Mouse (Mus musculus): ENCODE measurements at regions not wholly inside any gene's neighbourhood (a gene's known extent, or its start where the extent isn't known, plus 50 kb on each side); places are given as distances from the start of the nearest gene placed in this dataset.

DNA sequence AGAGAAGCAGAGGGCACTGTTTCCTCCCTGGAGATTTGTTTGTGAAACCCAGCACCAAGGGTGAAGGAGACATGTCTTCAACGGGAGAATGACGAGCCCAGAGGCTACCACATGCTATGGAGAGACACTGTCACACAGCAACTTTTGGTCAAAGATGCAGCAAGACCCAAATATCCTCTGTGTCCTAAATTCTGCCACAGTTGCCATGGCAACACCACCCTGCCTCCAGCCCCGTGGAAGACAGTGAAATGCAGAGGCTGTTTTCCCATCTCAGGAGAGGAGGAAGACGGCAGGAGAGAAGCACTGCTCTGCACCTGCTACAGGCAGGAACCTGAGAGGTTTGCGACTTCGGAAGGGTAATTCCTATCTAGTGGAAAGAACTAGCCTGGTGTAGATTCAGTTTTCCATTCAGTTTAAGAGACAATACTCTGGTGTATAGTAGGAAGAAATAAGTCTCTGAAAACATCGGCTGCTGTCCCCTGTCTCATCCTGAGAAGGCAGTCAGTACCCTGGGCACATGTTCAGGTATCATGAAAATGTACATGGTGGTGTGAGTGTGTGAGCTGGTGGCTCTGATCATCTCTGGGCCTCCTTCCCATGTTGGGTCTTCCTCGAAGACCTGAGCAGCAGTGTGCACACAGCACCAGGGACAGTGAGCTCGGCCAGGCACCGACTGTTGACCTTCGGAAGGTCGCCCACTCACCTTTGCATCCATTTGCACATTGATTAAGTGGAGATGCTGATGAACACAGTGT, 333.6 kb downstream of the Agtpbp1 start:
- ATAC-seq (replicated peaks in 1 of 2; ENCODE audit: insufficient read depth in 1 of 2, low FRiP score in 2 of 2, low TSS enrichment in 1 of 2, low read depth in 1 of 2, poor library complexity in 2 of 2, severe bottlenecking in 2 of 2): no peak

DNA sequence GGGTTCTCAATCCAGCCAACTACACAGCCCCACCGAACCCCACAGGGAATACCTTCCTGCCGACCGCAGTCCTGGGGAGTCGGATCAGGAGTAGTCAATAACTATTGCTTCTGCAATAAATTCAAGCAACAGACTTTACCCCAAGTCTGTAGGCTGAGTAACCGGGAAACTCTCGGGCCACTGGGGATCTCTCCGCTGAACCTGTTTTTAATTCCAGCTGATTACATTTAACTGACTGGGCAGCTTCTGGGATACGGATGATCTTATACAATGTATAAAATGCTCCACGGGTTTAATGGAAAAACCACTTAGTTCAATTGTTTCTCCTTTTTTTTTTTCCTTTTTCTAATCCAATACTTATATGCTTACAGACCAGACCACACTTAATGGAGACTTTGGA, 336.6 kb downstream of the Agtpbp1 start:
- no peak for ATAC-seq (replicated peaks in 1 of 2; ENCODE audit: insufficient read depth in 1 of 2, low FRiP score in 2 of 2, low TSS enrichment in 1 of 2, low read depth in 1 of 2, poor library complexity in 2 of 2, severe bottlenecking in 2 of 2)

DNA sequence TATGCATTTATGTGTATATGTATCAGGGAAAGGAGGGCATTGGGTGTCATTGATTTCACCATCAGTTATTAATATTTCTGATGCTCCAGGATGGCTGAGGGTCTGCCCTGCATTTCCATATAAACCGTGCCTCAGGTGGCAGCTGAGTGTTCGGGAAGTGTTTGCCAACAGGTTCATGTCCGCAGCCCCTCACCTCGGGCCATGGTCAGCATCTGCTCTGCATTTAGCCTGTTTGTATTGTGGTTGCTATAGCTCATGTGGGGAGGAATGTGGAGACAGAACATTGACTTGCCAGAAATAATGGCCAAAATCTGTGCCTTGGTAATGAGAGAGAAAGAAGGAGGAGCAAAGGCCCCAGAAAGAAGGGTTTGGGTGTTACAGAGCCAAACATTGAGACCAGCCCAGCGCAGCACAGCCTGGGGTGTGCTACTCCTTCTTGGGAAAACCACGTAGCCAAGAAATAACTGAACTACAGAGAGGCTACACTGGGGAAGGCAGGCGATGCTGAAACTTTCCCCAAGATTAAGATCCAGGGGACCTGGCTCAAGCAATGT, 338.0 kb downstream of the Agtpbp1 start:
- ATAC-seq (replicated peaks in 1 of 2; ENCODE audit: insufficient read depth in 1 of 2, low FRiP score in 2 of 2, low TSS enrichment in 1 of 2, low read depth in 1 of 2, poor library complexity in 2 of 2, severe bottlenecking in 2 of 2): no peak

DNA sequence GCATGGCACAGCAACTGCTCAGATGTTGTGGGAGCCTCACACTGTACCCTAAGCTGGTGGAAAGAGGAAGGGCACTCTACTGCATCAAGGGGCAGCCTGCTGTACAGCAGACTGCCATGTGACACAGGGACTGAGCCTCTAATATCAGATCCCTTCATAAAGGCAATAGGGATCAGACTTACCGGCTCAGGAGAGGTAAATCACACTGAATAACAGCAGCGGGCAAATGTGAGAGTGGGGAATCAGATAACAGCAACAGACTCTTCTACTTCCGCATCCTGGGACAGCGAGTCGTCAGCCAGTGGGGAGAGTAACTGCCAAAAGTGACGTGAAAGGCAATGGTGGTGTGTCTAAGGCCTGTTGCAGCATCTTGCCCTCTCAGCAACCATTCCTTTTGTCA, 339.0 kb downstream of the Agtpbp1 start:
- ATAC-seq (replicated peaks in 1 of 2; ENCODE audit: insufficient read depth in 1 of 2, low FRiP score in 2 of 2, low TSS enrichment in 1 of 2, low read depth in 1 of 2, poor library complexity in 2 of 2, severe bottlenecking in 2 of 2): 0 out of 4 replicates have a peak, but pooled peaks of 1 of the 2 experiments have one; percentile 28

DNA sequence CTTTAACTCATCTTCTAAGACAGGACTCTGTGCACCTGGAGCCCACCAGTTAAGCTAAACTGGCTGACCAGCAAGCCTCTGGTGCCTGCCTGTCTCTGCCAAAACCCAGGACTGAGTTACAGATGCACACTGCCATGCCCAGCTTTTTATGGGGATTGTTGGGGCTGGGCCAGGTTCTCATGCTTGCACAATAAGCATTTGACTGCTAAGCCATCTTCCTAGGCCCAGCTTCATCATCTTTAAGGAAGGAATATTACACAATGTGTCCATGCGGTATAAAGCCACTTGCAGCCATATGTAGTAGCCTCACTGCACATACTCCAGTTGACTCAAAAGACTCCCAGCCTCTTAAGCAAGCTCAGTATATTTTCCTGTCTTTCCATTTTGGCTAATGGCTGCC, 340.4 kb downstream of the Agtpbp1 start:
- ATAC-seq (replicated peaks in 1 of 2; ENCODE audit: insufficient read depth in 1 of 2, low FRiP score in 2 of 2, low TSS enrichment in 1 of 2, low read depth in 1 of 2, poor library complexity in 2 of 2, severe bottlenecking in 2 of 2): no peak

DNA sequence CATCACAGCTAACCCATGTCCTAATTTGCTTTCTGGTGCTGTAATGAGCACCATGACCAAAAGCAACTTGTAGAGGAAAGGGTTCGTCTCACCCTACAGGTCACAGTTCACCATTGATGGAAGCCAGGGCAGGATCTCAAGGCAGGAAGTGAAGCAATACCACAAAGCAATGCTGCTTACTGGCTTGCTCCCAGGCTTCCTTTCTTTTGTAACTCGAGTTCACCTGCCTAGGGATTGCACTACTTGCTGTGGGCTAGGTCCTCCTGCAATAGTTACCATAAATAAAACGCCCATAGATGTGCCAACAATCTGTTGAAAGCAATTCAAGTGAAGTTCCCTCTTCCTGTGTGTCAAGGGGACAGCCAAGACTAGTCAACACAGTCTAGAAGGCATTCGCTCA, 342.4 kb downstream of the Agtpbp1 start:
- ATAC-seq (replicated peaks in 1 of 2; ENCODE audit: insufficient read depth in 1 of 2, low FRiP score in 2 of 2, low TSS enrichment in 1 of 2, low read depth in 1 of 2, poor library complexity in 2 of 2, severe bottlenecking in 2 of 2): peak; percentile 51 to 70; a peak in 2 of 4 replicates

DNA sequence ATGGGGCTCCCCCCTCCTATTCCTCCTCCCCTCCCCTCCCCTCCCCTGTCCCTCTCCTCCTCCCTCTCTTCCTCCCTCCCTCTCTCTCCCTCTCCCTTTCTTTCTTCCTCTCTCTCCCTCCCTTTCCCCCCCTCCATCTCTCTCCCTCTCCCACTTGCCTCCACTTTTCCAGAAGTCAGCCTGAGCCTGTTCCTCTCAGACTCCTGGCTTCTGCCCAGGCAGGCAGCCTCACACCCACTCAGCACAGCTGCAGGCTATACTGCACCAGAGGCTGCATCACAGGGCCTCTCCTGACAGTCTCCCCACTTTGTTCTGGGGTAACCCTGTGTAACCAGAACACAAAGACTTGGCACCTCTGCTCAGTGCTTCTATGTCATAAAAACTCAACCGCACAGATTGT, 346.3 kb downstream of the Agtpbp1 start:
- no peak for ATAC-seq (replicated peaks in 1 of 2; ENCODE audit: insufficient read depth in 1 of 2, low FRiP score in 2 of 2, low TSS enrichment in 1 of 2, low read depth in 1 of 2, poor library complexity in 2 of 2, severe bottlenecking in 2 of 2)

DNA sequence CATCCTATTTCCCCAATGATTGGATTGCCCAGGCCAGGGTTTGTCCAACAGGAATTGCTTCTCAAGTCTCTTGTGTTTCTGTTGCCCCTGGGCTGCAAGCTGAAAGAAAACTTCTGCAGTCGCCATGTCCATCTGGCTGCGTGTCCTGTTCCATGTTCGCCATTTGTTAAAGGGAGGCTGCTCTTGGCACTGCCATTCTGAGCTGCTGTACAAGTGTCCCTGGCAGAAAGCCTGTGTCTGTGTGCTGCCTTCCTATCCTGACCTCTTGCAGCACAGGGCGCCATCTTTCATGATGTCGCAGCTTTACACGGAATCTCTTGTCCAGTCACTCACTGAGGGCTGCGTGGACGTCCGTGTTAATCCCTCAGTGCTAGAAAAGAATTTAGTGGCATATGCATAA, 349.2 kb downstream of the Agtpbp1 start:
- ATAC-seq (replicated peaks in 1 of 2; ENCODE audit: insufficient read depth in 1 of 2, low FRiP score in 2 of 2, low TSS enrichment in 1 of 2, low read depth in 1 of 2, poor library complexity in 2 of 2, severe bottlenecking in 2 of 2): no peak

DNA sequence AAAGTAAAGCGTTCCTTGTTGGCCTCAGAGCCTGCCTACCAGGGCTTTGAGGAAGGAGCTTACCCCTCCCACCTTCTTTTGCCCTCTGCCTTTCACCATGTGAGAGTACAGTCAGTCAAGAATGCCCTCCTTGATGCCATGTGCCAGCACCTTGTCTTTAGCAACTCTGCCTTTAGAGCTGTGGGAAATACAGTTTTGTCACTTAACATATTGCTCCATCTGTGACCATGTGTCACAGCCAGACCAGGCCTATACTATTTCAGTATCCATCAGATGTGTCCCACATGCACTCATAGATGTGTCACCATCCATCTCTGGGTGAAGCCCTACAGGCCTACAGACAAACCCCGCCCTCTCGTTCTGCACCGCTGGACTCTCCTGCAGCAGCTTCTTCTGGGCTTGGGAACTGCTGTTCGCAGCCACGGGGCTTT, 355.9 kb downstream of the Agtpbp1 start:
- ATAC-seq (replicated peaks in 1 of 2; ENCODE audit: insufficient read depth in 1 of 2, low FRiP score in 2 of 2, low TSS enrichment in 1 of 2, low read depth in 1 of 2, poor library complexity in 2 of 2, severe bottlenecking in 2 of 2): peak in 1 of 2 experiments; percentile 46; a peak in 1 of 4 replicates

DNA sequence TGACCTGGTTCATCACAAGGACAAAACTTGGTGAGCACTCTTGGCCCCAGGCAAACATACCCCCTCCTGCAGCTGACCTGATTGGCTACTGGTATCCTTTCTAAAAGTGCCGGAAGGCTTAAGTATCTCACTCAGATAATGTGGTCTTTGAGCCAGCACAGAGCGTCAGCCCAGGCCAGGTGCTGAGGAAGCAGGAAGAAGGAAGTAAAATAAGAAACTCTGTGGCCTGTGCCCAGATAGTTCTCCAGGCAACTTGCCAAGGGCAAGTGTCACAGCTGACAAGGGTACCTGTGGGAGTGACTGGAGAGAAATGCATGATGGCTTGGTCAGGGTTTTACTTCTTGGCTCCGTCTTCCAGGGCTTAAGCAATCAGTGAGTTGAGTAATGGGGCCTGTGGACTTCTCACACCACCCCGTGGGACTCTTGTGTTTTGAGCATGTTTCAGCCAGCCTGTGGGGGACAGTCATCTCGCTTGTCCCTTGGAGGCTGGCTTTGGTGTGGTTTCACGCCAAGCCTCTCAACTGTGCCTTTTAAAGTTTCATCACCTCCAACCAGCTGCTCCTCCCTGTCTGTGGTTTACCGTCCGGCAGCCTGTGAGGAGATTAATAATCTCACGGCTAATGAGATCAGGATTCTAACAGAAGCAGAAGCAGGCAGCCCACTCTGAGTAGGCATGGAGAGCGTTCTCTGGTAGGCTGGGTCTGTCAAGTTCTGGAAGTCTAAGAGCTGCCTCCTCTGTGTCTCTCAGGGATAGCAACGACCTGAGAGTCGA, 356.8 kb downstream of the Agtpbp1 start:
- ATAC-seq (replicated peaks in 1 of 2; ENCODE audit: insufficient read depth in 1 of 2, low FRiP score in 2 of 2, low TSS enrichment in 1 of 2, low read depth in 1 of 2, poor library complexity in 2 of 2, severe bottlenecking in 2 of 2): peak; percentile 63 to 86

DNA sequence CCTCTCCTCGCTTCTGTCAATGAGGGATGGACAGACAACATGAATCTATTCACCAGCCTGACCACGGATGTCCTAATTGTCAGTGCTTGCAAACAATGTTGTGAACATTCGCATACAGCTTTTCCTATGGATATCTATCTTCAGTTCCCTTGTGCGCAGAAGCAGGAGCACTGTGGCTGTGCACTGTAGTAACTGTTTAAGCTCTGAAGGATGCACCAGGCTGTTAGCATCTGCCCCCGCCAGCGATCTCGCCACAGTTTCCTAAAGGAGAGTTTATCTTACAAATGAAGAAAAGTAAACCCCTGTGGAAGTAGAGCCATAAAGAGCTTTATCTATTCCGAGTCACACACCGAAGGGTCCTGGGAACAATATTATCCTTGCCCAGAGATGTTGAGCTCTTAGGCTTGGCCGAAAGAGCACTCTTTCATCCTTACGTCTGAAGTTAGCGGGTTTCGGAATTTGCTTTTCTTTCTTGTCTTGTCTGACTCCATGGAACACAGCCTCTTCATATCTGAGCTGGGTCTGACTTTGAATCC, 357.4 kb downstream of the Agtpbp1 start:
- no peak for ATAC-seq (replicated peaks in 1 of 2; ENCODE audit: insufficient read depth in 1 of 2, low FRiP score in 2 of 2, low TSS enrichment in 1 of 2, low read depth in 1 of 2, poor library complexity in 2 of 2, severe bottlenecking in 2 of 2)

DNA sequence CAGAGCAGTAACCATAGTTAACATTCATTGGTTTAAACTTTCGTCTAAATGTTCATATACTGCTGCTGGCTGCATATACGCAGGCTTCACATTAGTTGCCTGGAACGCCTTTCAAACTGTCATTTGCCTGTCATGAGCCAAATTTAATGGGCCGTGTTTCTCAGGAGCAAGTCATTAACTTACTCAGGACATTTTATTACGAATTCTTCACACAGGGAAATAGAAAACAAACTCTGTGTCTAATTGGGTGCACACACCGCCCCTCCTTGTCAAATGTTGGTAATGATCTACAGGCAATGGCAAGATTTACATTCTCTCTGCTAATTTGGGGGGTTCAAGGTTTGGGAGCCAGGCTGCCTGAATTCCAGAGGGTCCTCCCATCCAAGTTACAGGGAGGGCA, 364.4 kb downstream of the Agtpbp1 start:
- ATAC-seq (replicated peaks in 1 of 2; ENCODE audit: insufficient read depth in 1 of 2, low FRiP score in 2 of 2, low TSS enrichment in 1 of 2, low read depth in 1 of 2, poor library complexity in 2 of 2, severe bottlenecking in 2 of 2): no peak

DNA sequence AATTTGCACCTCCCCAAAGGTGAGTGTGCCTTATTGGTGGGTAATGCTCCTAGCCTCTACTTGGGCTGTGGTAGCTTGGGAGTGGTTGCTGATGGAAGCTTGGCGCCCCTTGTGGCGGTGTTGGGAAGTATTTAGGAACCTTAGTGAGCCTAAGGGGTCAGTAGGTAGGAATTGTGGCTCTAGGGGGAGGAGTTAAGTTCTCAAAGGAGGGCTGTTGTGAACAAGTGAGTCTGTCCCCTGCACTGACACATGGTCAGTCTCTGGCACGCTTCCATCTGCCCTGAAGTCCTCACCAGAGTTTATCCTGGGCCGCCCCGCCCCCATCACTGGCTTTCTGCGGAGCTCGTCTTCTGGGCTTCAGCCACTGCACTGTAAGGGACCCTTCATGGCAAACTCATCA, 364.9 kb downstream of the Agtpbp1 start:
- ATAC-seq (replicated peaks in 1 of 2; ENCODE audit: insufficient read depth in 1 of 2, low FRiP score in 2 of 2, low TSS enrichment in 1 of 2, low read depth in 1 of 2, poor library complexity in 2 of 2, severe bottlenecking in 2 of 2): peak; percentile 49 to 51; a peak in 1 of 4 replicates

DNA sequence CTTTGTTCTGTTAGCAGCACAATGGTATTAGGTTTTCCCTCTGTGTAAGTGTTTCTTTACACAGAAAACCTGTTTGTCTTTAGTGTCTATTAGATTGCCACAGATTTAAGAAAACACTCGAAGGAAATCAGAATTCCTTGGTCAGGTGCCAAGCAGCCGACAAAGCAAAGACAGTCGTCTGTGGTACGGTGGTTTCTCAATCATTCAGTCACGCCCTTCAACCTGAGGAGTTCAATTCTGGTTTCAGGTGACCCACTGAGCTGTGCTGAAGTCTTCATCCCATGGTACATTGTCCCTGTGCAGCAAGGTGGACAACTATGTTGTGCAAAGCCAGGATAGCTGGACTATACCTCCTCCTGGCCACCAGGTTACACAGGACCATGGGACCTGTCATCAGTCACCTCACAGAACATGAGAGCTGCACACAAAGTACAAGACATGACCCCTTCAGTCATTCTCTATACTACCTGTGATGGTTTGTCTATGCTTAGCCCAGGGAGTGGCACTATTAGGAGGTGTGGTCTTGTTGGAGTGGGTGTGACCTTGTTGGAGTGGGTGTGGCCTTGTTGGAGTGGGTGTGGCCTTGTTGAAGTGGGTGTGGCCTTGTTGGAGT, 368.2 kb downstream of the Agtpbp1 start:
- ATAC-seq (replicated peaks in 1 of 2; ENCODE audit: insufficient read depth in 1 of 2, low FRiP score in 2 of 2, low TSS enrichment in 1 of 2, low read depth in 1 of 2, poor library complexity in 2 of 2, severe bottlenecking in 2 of 2): no peak

DNA sequence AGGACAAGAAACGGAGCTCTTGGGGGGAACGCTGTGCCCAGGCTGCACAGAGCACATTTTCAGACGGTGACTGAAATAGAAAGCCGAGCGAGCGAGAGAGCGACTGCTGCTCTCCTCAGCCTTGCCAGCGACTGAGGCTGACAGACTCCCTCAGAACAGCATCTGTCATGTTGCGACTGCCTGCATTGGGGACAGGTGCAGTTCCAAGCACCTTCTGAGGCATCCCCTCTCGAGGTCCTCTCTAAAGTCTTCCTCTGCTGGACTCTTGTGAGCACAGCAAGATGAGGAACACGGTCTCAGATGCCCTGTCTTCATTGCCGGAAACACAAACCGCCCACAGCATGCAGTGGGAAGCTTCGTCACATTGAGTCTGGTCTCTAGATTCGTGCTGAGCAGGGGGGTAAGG, 372.7 kb downstream of the Agtpbp1 start:
- no peak for ATAC-seq (replicated peaks in 1 of 2; ENCODE audit: insufficient read depth in 1 of 2, low FRiP score in 2 of 2, low TSS enrichment in 1 of 2, low read depth in 1 of 2, poor library complexity in 2 of 2, severe bottlenecking in 2 of 2)

DNA sequence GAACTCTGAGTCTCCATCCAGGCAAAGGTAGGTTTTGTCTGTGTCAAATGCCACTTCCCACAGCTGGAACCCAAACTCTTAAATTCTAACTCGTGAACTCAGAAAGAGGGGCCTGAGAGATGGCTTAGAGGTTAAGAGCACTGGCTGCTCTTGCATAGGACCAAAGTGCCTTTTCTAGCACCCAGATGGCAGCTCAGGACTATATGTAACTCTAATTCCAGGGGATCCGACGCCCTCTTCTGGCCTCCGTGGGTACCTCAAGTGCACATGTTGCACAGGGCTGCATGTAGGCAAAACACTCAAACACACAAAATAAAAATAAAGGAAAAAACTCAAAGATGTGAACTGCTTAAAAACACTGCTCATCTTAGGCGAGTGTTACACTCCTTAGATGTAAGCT, 374.2 kb downstream of the Agtpbp1 start:
- no peak for ATAC-seq (replicated peaks in 1 of 2; ENCODE audit: insufficient read depth in 1 of 2, low FRiP score in 2 of 2, low TSS enrichment in 1 of 2, low read depth in 1 of 2, poor library complexity in 2 of 2, severe bottlenecking in 2 of 2)

DNA sequence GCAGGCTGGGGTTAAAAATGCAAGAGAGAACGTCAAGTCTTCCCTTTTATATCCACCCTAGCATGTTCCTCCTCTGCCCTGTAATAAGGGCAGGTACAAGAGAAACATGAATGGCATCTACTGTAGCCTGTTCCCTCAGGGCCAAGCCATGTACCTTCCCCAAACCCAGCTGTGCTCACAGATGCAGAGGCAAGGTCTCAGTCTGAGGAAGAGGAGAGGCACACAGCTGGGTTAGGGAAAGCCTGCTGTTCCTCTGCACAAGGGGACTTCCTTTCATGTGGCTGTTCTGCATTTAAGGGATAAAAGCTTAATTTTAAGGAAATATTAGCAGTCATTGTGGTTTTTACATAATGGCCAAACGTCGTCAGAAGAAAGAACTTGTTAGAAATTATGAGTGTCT, 378.8 kb downstream of the Agtpbp1 start:
- peak; percentile 53 to 54; a peak in 2 of 4 replicates for ATAC-seq (replicated peaks in 1 of 2; ENCODE audit: insufficient read depth in 1 of 2, low FRiP score in 2 of 2, low TSS enrichment in 1 of 2, low read depth in 1 of 2, poor library complexity in 2 of 2, severe bottlenecking in 2 of 2)

DNA sequence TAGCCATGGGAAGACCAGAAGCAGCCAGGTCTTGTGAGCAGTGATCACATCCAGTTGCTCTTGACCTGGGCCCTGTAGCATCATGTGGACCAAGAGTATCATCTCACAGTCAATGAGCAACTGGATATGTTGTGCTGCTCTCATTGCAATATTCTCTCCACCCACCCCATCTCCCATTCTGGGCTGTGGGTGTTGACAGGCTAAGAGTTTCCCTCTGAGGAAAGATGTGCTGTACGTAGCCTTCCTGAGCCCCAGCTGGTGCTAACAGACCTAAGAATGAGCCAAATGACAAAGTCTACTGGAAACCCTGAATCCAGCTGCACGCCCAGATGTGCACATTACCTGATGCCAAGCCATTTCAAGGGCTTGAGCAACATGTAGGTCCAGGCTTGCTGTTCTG, 380.5 kb downstream of the Agtpbp1 start:
- no peak for ATAC-seq (replicated peaks in 1 of 2; ENCODE audit: insufficient read depth in 1 of 2, low FRiP score in 2 of 2, low TSS enrichment in 1 of 2, low read depth in 1 of 2, poor library complexity in 2 of 2, severe bottlenecking in 2 of 2)
